Mouse (Mus musculus) frontal cortex, postnatal 25 days (tissue): ENCODE measurements around the gene Fhod1.
A peak's percentile ranks its signal among the peaks of the same experiment; 100 is the strongest.

Experiments
- DNase-seq, 2 experiments: peaks; one replicate each; pipeline ENCODE4 v3.0.0; 2022; ENCODE audit warnings: low spot score in 2 of 2

The Fhod1 gene

DNA sequence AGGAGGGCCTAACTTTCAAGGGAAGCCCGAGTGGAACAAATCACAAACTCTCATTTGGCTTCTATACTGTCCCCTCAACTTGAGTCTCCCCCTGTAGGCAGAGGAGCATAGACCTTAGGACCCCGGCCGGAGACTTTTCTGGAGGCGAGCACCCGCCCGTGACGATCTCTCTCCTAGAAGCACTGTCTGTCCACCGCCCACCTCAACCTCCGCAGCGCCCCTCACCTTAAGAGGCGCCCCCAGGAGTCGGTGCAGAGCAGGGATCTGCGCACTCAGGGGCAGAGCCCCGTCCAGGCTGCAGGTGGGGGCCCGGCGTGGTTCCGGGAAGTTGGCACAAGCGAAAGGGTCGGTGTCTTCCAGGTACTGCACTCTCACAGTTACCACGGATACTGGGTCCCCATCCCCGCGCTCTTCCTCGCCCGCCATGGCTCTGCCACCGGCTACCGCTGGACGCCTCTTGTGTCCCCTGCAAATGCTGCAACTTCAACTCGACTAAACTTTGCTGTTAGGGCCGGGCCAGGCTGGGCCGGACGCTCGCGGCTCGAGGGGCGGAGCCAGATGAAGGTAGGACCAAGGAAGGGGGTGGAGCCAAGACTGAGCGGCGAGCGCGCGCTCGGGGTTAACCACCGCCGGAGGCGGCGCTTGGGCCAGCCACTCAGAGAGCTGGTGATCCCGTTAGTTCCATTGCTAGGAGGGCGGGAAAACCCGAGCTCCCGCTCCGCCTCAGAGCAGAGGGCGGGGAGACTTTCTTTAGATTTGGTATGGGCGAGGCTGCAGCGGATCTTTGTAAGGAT lies at the start of gene Fhod1:
Gene Fhod1, minus strand, starts transcription at position 526 of the 794 bp plus-strand sequence.
- DNase-seq: peak; percentile 64 to 75

DNA sequence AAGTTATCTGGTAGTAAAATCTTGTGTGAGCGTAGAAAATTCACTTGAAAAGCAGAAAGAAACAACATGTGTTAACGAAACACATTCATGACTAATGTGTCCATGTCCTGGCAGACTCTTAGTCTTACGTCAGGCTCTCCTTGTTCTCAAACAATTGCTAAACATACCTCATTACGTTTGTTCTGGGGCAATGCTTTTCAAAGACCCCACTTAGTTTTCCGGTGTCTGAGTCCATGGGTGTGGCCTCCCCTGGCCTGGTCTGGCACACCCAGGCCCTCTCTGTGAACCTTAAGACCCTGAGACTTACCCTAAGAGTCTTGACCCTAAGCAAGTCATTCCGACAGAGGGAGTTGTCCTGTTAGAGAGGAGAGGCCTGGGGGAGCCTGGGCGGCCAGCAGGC lies 46.2 kb upstream of the Fhod1 start:
- DNase-seq: no peak

DNA sequence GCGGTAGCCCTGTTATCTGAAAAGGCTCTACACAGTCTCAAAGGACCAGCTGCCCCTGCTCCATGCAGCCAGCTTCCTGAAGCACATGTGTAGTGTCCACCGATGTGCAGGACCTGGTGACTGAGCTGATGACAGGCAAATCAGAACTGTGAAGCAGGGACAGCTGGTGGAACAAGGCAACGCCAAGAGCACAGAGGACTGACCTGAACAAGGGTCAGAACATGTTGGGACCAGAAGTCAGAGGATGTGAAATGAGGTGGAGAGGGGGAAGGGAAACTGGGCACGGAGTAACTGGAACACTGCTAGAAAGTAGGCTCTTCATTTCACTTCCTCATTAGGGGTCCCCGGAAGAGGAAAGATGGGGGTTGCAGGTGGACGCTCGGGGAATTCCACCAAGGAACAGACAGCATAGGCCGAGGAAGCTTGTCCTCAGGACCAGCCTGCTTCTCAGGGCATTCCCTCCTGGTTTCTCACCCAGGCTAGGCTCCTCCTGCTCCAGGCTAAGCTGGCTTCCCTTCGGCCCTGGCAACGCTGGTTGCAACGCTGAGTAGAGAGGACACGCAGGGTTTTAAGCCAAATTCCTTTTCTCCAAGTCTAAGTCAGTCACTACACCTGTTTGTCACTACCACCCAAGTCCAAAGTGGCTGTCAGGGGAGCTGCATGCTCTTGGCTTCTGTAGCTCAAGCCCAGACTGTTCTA lies 45.5 kb upstream of the Fhod1 start:
- no peak for DNase-seq

DNA sequence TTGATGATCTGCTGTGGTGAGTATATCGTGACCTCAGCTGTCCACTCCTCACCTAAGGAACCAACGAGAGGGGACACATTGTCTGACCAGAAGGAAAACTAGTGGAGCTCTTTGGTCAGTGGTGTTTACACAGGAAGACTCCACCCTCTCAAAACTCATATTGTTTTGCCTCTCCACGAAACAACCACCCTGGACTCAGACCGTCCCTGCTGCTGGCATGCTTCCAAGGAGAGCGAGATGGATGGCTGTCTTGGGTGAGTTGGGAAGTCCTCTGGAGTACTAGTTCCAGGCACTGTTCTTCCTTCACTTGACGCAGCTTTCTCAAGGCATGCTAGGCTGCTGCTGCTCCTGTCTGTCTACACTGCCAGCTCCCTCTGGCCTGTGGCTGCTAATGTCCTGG lies 41.3 kb upstream of the Fhod1 start:
- no peak for DNase-seq

DNA sequence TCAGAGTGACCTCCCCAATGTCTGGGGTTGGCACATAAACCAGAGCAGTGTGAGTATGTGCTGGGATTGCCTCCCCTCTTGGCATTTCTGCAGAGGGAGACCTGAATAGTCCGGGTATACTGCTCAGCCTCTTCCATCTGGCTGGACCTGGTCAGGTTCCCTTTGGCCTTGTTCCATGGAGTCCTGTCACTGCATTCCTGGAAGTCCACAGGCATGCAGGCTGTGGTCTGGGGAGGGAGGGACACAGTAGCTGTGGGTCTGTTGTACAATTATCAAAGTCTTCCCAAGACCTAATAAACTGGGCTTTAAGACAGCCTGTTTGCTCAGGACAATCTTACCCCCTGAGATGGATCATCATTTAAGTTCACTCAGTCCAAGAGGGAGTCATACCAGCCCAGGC lies 39.4 kb upstream of the Fhod1 start:
- no peak for DNase-seq

DNA sequence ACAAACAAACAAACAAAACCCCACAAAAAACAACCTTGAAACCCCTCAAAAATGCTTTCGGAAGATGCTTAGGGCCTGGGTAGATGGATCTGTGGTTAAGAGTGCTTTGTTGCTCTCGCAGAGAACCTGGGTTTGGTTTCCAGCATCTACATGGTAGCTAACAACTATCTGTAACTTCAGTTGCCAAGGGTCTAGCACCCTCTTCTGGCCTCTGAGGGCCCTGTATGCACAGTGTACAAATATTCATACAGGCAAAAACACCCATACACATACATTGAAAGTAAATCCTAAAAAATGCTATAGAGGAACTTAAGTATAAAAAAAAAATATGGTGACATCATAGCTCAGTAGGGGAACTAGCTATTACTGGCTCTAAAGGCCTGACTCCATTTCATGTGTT lies 36.3 kb upstream of the Fhod1 start:
- no peak for DNase-seq

DNA sequence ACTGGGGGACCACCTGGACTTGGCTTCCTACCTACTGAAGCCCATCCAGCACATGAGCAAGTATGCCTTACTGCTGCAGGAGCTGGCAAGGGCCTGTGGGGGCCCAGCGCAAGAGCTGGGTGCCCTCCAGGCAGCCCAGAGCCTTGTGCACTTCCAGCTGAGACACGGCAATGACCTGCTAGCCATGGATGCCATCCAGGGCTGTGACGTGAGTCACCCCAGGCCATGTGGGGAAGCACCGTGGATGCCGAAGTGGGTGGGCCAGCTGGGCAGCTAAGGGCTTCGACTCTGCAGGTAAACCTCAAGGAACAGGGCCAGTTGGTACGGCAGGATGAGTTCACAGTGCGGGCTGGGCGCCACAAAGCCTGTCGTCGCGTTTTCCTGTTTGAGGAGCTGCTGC lies 32.6 kb upstream of the Fhod1 start:
- no peak for DNase-seq

DNA sequence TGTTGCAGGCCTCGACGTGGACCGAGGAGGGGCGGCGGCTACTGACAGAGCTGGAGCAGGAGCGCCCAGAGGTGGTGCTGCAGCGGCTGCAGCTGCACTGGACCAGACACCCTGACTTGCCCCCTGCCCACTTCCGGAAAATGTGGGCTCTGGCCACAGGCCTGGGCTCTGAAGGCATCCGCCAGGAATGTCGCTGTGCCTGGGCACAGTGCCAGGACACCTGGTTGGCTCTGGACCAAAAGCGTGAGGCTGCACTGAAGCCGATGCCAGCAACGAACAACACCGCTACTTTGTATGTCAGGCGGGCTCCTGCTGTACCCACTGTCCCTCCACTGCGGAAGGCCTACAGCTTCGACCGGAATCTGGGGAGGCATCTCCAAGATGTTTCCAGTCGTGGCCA lies 30.9 kb upstream of the Fhod1 start:
- no peak for DNase-seq

DNA sequence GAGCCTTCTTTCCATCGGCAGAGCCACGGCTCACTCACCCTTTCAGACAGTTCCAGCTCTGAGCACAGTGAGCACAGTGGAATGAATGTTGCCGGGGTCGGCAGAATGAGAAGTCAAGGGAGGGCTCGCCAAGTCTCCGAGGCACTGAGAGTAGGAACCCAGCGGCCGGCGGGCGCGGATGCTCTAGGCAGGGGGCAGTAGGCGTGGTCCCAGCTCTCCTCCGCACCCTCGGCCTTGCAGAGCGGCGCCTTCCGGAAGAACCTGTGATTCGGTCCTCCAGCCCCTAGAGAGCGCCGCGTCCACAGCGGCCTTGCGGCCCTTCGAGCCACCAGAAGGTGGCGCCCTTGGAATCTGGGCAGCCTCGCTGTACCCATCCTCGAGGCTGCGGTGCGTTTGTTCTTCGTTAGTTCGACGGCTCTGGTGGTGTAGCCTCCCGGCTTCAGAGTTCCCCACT lies 26.8 kb upstream of the Fhod1 start:
- no peak for DNase-seq

DNA sequence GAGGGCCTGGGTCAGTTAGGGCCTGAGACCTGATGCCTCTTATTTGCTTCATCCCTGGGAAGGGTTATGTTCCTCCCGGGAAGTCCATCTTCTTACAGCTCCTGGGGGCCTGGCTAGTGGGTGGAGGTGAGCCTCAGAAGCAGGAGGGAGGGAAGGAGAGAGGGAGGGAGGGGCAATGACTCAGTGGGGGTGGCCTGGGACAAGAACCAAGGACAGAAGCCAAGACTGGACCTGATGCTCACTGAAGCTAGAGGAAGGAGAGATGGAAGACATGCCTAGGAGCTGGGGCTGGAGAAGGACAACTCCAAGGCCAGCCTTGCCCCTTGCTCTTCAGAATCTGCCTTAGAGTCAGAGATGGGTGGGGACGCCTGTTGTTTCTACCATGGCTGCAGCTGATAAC lies 25.3 kb upstream of the Fhod1 start, which contains the start of gene Plekhg4:
Gene Plekhg4, plus strand, starts transcription at position 243 of the 400 bp plus-strand sequence.
- no peak for DNase-seq

DNA sequence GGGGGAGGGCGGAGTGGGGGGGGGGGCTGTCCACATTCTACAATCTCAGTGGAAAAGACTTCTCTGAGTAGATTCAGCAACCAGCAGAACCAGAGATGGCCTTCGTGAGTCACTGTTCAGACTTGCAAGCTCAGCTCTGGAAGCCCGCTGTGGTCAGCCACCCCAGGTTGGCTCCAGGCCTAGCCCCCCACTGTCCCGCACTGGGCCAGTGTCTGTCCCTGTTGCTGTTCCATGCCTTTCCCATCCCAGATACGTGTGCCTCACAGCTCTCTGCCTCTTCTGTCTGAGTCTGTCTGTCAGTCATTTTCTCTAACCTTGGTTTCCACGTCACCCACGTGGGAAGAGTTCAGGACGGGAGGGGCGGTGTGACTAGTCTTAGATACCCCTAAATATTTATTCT lies 24.7 kb upstream of the Fhod1 start:
- no peak for DNase-seq

DNA sequence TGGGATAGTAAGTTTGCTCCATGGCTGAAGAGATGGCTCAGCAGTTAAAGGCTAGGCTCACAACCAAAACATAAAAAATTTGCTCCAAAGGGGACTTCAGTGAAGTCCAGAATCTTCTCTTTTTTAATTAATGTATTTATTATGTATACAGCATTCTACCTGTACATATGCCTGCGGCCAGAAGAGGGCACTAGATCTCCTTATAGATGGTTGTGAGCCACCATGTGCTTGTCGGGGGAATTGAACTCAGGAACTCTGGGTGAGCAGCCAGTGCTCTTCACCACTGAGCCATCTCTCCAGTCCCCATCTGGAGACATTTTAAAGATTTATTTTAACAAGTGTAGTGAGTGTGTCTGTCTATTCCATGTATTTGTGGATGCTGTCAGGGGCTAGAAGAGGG lies 19.4 kb upstream of the Fhod1 start:
- DNase-seq: no peak

DNA sequence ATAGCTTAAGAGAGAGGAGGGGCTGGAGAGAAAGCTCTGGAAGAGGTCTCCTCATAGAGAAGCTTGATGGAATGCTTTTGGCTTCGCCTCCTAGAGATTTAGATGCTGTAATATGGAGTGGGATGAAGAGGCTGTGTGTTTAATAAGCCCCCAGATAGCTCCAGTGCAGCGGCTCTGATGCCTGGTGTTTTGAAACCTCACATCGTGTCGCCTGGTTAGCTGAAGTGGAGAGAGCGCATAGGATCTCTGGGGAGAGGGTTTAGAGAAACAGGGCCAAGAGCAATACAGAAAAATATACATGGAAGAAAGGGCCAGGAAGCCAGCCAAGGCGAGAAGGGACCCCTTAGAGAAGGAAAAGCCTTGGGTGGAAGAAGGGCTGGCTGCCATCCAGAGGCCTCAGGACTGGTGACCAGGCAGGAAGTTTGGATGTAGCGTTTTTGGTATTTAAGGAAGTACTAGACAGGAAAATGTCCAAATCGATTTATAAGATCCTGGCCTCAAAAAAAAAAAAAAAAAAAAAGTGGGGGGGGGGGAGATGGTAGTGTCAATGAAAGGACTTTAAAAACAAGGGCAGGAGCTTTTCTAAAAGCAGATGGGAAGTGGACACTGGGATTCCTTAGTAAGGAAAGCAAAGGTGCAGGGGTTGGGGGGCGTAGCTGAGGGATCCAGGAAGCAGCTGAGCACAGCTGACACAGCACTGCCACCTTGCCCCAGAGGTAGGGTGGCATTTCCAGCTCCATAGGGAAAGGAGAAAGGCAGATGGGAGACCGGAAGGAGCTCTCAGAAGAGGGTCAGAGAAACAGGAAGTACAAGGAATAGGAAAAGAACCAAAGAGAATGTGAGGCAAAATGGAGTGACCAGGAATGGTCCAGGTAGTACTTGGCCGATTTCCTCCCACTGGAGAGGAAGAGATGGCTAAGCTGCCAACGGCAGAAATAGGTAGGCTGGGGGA lies 14.3 kb upstream of the Fhod1 start:
- no peak for DNase-seq

DNA sequence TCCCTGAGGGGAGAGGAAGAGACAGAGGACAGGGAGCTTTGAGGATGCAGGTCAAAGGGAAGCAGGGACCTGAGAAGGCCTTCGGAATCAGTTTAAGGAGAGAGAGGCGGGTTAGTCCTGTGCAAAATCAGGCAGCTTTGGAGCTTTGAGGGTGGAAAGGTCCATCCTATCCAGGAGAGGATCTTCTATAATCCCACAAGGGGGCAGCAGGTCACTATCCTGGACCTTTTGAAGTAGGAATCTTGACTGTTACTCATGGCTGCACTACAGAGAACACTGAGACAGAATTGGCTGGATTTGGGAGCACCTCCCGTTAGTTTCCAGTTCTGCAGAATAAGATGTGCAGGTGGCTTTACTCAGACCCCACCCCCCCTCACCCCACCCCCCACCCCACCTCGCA lies 11.9 kb upstream of the Fhod1 start:
- no peak for DNase-seq

DNA sequence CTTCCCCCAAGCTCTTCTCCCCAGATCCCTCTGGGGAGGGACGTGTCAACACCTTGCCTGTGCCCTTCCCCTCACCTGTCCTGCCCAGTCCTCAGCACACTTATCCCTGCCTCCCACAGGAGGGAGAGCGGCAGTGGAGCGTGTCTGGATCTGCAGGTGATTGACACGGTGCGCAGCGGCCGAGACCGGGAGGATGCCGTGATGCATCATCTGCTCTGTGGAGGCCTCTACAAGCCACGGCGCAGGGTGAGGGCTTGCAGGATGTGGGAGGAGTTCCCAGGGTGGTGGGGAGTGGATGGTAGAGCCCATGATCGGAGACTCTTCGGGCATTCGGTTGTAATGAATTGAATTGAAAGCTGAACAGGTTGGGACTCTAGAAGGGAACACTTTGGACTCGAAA lies 11.5 kb upstream of the Fhod1 start:
- no peak for DNase-seq

DNA sequence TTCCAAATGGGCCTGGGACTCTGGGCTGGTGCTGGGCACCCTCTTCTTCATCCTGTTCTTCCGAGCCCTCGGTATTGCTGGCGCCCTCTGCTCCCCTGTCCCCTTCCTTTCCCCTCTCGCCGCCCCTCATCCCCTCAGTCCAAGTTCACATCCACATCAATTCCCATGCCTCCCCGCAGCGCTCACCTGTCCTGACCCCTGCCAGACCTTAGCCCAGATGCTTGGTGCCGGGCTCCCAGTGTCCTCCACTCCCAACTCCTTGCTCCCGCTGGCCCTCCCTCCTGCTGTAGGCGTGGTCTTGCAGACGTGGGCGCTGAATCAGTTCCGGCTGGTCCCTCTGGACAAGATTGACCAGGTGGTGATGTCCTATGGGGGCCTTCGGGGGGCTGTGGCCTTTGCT lies 8.9 kb upstream of the Fhod1 start:
- no peak for DNase-seq

DNA sequence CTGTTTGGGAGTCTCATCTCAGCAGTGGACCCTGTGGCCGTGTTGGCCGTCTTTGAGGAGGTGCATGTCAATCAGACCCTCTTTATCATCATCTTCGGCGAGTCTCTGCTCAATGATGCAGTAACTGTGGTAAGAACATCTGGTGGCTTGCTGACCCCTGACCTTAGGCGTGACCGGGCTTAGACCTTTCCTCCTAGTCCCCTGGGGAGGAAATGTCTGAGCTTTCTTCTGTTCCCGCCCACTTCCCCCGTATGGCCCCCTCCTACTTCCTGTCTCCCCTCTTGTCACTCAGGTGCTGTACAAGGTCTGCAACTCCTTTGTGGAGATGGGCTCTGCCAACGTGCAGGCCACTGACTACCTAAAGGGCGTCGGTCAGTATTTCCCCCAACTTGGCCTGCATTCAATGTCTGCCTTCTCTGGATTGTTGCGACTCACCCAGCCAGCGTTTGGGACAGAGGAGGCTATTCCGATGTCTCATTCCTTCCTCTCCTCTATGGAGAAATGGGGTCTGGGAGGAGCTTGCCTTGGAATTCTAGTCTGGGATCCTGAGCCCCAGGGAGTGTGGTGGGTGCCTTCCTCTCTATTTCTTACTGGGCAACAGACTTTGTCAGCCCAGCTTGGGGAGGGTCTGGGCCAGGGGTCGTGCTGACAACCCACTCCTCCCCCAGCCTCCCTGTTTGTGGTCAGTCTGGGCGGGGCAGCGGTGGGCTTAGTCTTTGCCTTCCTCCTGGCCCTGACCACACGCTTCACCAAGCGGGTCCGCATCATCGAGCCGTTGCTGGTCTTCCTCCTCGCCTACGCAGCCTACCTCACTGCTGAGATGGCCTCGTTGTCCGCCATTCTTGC lies 7.6 kb upstream of the Fhod1 start:
- DNase-seq: no peak

DNA sequence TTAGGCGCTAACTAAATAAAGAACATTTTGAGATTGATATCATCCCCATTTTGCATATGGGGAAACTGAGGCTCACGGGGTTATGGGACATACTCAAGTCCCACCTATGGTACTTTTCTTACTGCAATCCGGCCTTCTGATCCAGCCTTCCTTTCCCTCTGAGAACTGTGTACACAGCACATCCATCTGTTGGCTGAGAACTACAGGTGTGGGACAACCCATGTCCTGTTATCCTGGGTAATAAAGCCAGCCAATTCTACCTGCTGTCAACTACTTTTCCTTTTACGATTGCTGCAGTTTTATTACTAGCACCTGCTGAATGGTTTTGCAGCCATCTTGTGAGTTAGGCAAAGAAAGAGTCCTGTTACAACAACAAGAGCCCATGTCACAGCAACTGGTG lies 6.8 kb upstream of the Fhod1 start:
- DNase-seq: no peak

DNA sequence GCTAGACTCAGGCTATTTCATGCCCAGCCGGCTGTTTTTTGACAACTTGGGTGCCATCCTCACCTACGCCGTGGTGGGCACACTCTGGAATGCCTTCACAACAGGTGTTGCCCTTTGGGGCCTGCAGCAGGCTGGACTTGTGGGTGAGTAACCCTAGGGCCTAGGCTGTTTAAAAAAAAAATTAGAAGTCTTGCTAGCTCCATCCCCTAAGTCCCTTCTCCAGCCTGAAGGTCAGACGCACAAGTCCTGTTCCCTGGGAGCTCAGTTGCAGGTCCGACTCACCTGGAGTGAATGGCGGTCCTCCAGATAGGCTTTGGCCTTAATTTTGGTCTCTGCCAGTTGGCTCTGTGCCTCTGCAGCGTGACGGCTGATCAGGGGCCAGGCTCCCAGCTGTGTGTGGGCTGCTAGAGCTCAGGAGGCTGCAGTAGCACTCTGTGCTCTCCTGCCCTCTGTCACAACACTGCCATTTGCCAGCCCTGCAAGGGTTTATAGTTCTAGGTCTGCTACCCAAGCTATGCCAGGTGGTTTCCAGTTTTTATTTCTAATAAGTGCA lies 5.9 kb upstream of the Fhod1 start:
- no peak for DNase-seq

DNA sequence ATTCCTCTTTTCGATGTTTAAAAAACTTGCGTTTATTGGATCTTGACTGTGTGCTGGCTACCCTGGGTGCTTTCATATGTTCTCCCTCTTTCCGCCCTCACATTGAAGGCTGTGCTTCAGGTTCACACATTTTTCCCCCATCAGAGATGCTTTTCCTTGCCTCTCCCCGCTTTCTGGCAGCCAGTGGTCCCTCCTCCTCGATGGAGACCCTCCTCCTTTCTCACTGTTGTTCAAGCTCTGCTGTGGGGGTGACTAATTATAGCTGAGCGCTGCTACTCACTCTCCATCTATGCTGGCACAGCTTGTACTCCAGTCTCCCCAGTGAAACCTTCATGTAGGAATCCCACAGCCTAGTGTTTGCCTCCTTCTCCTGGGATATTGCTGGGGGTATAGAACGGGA lies 2.4 kb upstream of the Fhod1 start:
- DNase-seq: no peak
